Mouse (Mus musculus) lung, embryonic 16.5 days (tissue): Measurements from ENCODE around the gene Gart. TPM values are rescaled to one million over a fixed set of nuclear protein-coding genes. Genes with fewer than 3 reads are reported as not detected.
"Not testable (repeated sequence)": the region's sequence is repeated elsewhere in the genome, so short reads cannot be mapped to it uniquely, and the experiment has no call there.

Experiments
- ATAC-seq: fragments of 200-750 bp; cut with Nextera tagmentation; 2 replicates; pipeline ENCODE4 v1.8.0; 2017; ENCODE audit warnings: low read depth, mild to moderate bottlenecking, moderate library complexity
- H3K27ac ChIP-seq: fragments of 300-500 bp; sonication (generic); 2 replicates; pipeline ENCODE4 v1.5.1; 2014; ENCODE audit warnings: mild to moderate bottlenecking, control low read depth, low read length
- H3K27me3 ChIP-seq: fragments of 300-500 bp; sonication (generic); 2 replicates; pipeline ENCODE4 v1.6.1; 2014; ENCODE audit warnings: low read depth, low read length, mixed read lengths; ENCODE audit not compliant: control insufficient read depth, insufficient read depth
- H3K36me3 ChIP-seq: fragments of 300-500 bp; sonication (generic); 2 replicates; pipeline ENCODE4 v1.6.1; 2014; ENCODE audit warnings: low read length; ENCODE audit not compliant: control insufficient read depth, insufficient read depth
- H3K4me1 ChIP-seq: fragments of 300-500 bp; sonication (generic); replicated peaks from 2 replicates; pipeline ENCODE4 v1.6.1; 2014; ENCODE audit warnings: low read length, mixed read lengths; ENCODE audit not compliant: control insufficient read depth, insufficient read depth
- H3K4me2 ChIP-seq: fragments of 300-500 bp; sonication (generic); 2 replicates; pipeline ENCODE4 v1.6.1; 2014; ENCODE audit warnings: low read depth, low read length, control low read depth
- H3K4me3 ChIP-seq: fragments of 300-500 bp; sonication (generic); 2 replicates; pipeline ENCODE4 v1.5.1; 2014; ENCODE audit warnings: mild to moderate bottlenecking, low read length, control low read depth
- H3K9ac ChIP-seq: fragments of 300-500 bp; sonication (generic); 2 replicates; pipeline ENCODE4 v1.6.1; 2014; ENCODE audit warnings: low read length, control low read depth
- H3K9me3 ChIP-seq: fragments of 300-500 bp; sonication (generic); 2 replicates; pipeline ENCODE4 v1.6.1; 2016; ENCODE audit warnings: low read length; ENCODE audit not compliant: control insufficient read depth
- WGBS: fragments of 180-500 bp; shearing (Covaris S2); extraction: QIAGEN DNeasy Blood & Tissue Kit; methylation state at CpG from one replicate; pipeline ENCODE4 v1.1.7; 2014; 5-methylcytosine and 5-hydroxymethylcytosine counted together
- polyA plus RNA-seq: library from polyadenylated mRNA; unstranded; fragments of >200 nt; fragmentation: Nextera tagmentation; extraction: Ambion mirVana; gene quantifications from 2 replicates; pipeline ENCODE4 v1.2.1, GENCODE M21; 2015

Gene Gart
- polyA plus RNA-seq, 1 experiment from 2014 or later: 98.9 TPM

DNA sequence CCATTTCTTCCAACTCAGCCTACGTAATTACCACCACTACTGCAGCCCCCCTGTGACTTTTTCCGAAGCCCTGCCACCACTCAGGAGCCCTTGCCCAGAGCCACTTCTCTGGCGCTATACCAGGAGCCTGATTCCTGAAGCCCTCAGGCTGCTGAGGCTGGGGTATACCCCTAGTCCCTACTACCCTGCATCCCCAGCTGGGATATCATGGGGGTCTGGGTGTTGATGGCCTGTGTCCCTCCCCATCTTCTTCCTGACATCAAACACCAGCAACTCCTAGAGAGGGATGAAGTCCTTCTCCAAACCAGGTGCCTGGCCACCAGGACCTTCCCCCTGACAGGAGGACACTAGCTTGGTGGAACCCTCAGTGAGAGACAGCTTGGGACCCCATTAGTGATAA is 5.4 kb upstream of the Gart start:
- no peaks in the 10 kb centered on the region for H3K27me3 ChIP-seq
- ATAC-seq: no peak
- H3K36me3 ChIP-seq: peaks cover 38% of the 10 kb centered on the region
- H3K27ac ChIP-seq: no peak overlapping the region
- H3K9me3 ChIP-seq: no peaks in the 10 kb centered on the region
- peaks cover 4% of the 10 kb centered on the region for H3K4me1 ChIP-seq
- no peak overlapping the region for H3K9ac ChIP-seq
- 88% methylated on average over 3 of the region's 3 CpGs for WGBS
- H3K4me2 ChIP-seq: no peak overlapping the region
- H3K4me3 ChIP-seq: no peak overlapping the region

DNA sequence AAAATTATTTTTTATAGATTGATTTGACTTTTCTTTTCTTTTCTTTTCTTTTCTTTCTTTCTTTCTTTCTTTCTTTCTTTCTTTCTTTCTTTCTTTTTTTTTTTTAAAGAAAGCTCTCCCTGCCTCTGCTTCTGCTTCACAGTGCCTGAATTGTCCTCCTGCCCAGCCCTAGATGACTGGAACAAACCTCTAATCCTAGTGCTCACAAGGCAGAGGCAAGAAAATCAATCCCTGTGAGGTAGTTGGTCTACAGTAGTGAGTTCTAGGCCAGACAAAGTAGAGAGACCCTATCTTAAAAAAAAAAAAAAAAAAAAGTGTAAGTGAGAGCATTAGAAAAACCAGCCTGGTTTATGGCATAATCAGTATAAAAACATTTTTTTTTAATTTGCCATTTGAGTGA is 3.0 kb upstream of the Gart start:
- Histone ChIP-seq H3K36me3 (peaks cover 15% of the 10 kb centered on the region), H3K4me3 (no peak overlapping the region), H3K4me1 (peaks cover 4% of the 10 kb centered on the region), H3K27me3 (no peaks in the 10 kb centered on the region), H3K9ac (no peak overlapping the region), H3K27ac (no peak overlapping the region), H3K9me3 (no peaks in the 10 kb centered on the region), H3K4me2 (peak overlapping the region; percentile 20; the same call in 1 of the 2 replicates)
- ATAC-seq: no peak

DNA sequence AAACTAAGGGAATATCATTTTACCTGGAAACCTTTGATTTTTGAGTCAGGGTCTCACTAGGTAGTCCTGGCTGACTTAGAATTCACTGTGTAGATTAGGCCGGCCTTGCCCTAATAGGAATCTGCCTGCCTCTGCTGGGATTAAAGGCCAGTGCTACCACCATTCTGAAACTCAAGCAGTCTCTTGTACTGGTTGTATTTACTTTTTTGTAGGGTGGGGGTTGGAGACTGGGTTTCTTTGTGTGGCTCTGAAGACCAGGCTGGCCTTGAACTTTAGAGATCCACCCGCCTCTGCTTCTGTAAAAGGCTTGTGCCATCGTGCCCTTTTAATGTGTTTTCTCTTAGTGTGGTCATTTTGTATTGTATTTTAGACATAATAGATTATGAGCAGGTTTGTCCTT is 2.5 kb upstream of the Gart start:
- WGBS: 47% methylated on average over 3 of the region's 3 CpGs
- no peak overlapping the region for H3K27ac ChIP-seq
- H3K9me3 ChIP-seq: no peaks in the 10 kb centered on the region
- H3K4me3 ChIP-seq: peak overlapping the region; percentile 42
- ATAC-seq: no peak
- H3K27me3 ChIP-seq: no peaks in the 10 kb centered on the region
- peak overlapping the region; percentile 52 for H3K9ac ChIP-seq
- H3K4me1 ChIP-seq: peaks cover 6% of the 10 kb centered on the region
- H3K4me2 ChIP-seq: peak overlapping the region; percentile 59
- H3K36me3 ChIP-seq: peaks cover 11% of the 10 kb centered on the region

DNA sequence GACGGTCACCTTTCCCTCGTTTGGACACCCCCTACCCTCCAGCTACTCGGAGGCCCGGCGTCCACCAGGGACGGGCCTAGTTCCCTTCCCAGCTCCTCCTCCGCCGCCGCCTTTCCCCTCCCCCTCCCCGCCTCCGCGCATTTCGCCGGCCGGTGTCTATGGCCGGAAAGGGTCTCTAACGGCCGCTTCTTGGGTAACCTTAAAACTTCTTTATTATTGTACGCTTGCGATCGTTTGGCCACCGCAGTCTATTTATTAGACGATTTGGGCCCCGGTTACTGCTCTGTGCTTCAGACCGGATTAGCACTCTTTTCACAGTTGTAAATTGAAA is 1.4 kb upstream of the Gart start:
- H3K36me3 ChIP-seq: peaks cover 9% of the 10 kb centered on the region
- peak overlapping the region; percentile 93 for H3K9ac ChIP-seq
- H3K4me1 ChIP-seq: peaks cover 6% of the 10 kb centered on the region
- WGBS: under 1% methylated on average over 25 of the region's 25 CpGs
- H3K4me3 ChIP-seq: peak overlapping the region; percentile 92
- H3K27me3 ChIP-seq: no peaks in the 10 kb centered on the region
- peak overlapping the region; percentile 95 for H3K27ac ChIP-seq
- H3K9me3 ChIP-seq: no peaks in the 10 kb centered on the region
- H3K4me2 ChIP-seq: peak overlapping the region; percentile 44
- peak; percentile 68 for ATAC-seq

DNA sequence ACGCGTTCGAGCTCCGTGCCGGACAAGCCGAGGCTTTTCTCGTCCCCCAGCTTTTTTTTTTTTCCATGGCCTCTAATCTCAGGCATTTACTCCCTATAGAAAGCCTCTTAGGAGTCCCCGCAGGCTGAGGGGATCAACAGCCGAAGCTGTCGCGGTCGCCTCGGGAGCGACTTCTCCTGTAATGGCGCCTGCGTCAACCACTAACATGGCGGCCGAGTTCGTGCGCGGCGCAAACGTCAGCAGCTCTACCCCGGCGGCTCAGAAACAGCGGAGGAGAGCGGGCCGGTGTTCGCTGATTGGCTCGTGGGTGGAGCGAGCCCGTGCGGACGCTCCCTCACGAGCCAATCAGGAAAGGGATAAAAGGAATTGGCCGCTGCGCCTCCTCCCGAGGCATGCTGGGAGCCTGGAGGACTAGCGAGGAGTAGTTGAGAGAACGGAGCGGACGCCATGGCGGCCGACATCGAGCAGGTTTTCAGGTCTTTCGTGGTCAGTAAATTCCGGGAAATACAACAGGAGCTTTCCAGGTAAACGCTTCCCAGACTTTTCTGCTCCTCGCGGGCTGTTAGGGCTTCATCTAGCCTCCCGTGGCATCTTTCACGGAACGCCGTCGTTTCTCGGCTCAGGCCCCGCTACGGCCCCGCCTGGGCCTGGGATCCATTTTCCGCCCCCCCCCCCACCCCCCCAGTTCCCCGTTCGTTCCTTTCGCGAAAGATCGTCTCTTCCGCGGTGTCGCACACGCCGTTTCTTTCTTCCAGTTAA is 888 bp upstream of the Gart start, which contains the start of gene Son:
Gene Son, plus strand, starts transcription at position 46 of the 759 bp plus-strand sequence.
- H3K27me3 ChIP-seq: no peaks in the 10 kb centered on the region
- peak; percentile 96 for ATAC-seq

DNA sequence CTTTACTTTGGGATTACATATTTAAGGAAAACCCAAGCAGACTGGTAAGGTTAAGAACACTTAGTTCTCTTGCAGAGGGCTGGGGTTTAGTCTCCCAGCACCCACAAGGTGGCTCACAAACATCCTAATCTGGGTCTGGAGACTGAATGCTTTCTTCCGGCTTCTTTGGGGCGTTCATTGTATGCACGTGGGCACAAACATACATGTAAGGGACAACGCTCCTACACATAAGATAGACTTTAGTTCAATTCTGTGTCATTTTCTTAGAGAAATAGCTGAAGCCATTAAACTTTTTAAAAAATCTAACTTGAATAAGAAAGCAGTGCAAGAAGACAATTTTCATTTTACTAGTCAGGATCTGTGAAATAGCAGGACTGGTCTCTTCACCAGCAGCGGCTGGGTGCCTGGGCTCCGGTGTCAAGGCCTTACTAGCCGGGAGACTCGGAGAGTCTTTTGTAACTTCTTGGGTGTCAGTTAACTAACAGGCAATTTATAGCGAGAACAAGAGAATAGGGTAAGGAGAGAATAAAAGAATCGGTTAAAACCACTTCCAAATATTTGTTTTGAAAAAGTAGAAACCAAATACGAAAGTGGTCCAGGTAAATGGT is 653 bp downstream of the Gart start:
- Histone ChIP-seq H3K4me2 (peak overlapping the region; percentile 98), H3K36me3 (peaks cover 2% of the 10 kb centered on the region; the same call in 1 of the 2 replicates), H3K4me1 (peaks cover 6% of the 10 kb centered on the region), H3K4me3 (peak overlapping the region; percentile 82), H3K9ac (peak overlapping the region; percentile 93), H3K27me3 (no peaks in the 10 kb centered on the region), H3K9me3 (no peaks in the 10 kb centered on the region), H3K27ac (peak overlapping the region; percentile 100)
- no peak for ATAC-seq
- 2% methylated on average over 11 of the region's 11 CpGs for WGBS

More for the DNA sequence above, 888 bp upstream of the Gart start, which contains the start of gene Son:
- peak within 1 kb of the TSS; percentile 92 for H3K4me3 ChIP-seq
- peaks cover 8% of the 10 kb centered on the region for H3K36me3 ChIP-seq
- H3K4me2 ChIP-seq: peak within 1 kb of the TSS; percentile 98
- under 1% methylated on average over 68 of the region's 70 CpGs for WGBS
- H3K27ac ChIP-seq: peak within 1 kb of the TSS; percentile 100
- H3K9ac ChIP-seq: peak within 1 kb of the TSS; percentile 93
- H3K4me1 ChIP-seq: peaks cover 6% of the 10 kb centered on the region
- no peaks in the 10 kb centered on the region for H3K9me3 ChIP-seq

DNA sequence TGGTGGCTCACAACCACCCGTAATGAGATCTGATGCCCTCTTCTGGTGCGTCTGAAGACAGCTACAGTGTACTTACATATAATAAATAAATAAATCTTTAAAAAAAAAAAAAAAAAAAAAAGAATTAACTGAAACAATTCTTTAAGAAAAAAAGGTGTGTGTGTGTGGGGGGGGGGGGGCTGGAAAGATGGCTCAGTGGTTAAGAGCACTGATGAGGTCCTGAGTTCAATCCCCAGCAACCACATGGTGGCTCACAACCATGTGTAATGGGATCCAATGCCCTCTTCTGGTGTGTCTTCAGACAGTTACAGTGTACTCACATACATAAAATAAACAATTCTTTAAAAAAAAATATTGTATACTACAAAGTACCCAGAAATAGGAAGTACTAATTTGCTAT is 1.3 kb downstream of the Gart start:
- H3K9ac ChIP-seq, H3K4me1 ChIP-seq, H3K36me3 ChIP-seq, H3K9me3 ChIP-seq, H3K4me2 ChIP-seq, H3K27ac ChIP-seq, H3K4me3 ChIP-seq, H3K27me3 ChIP-seq, ATAC-seq: not testable (repeated sequence)
- WGBS: no CpG with 5 or more reads among the region's 2 CpGs

DNA sequence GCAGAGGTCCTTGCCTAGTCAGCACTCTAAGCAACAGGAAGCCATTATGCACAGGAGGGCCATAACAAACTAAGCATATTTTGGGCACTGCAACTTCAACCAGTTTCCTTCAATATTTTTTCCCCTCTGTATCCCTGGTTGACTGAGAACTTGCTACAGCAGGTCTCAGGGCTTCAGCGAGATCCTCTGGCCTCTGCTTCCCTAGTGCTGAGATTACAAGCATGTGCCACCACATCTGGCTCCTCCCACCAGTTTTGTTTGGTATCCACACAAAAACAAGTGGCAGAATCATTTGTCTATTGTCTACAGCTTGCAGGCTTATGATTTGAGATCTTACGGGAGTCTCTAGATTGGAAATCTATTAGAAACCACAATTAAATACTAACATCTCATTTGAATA is 1.9 kb downstream of the Gart start:
- WGBS: 75% methylated on average over 2 of the region's 2 CpGs
- no peak for ATAC-seq
- Histone ChIP-seq H3K27ac (no peak overlapping the region), H3K9ac (no peak overlapping the region), H3K36me3 (peaks cover 8% of the 10 kb centered on the region; the same call in 1 of the 2 replicates), H3K4me2 (no peak overlapping the region), H3K27me3 (no peaks in the 10 kb centered on the region), H3K9me3 (no peaks in the 10 kb centered on the region), H3K4me3 (no peak overlapping the region), H3K4me1 (peaks cover 6% of the 10 kb centered on the region)

DNA sequence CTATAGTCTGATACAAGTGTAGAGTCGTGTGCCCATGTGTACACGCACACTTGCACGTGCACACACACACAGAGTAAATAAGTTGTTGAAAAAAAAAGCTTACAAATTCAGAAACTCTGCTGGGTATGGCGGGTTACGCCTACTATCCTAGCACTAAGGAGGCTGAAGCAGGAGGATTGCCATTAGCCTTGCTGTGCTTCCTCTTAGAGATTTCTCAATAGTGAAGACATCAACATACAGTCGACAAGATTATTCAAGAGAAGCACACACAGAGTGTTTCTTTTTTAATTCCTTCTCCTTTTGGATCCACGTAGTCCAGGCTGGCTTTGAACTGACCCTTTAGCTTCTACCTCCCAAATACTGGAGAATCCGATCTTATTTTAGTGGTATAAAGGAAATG is 6.6 kb downstream of the Gart start:
- no peaks in the 10 kb centered on the region for H3K9me3 ChIP-seq
- ATAC-seq: no peak
- 88% methylated on average over 8 of the region's 8 CpGs for WGBS
- no peak overlapping the region for H3K4me3 ChIP-seq
- no peak overlapping the region for H3K27ac ChIP-seq
- no peak overlapping the region for H3K4me2 ChIP-seq
- H3K9ac ChIP-seq: no peak overlapping the region
- 0 out of 2 replicates have a peak, but pooled peaks cover 2% of the 10 kb centered on the region for H3K4me1 ChIP-seq
- peaks cover 35% of the 10 kb centered on the region for H3K36me3 ChIP-seq
- no peaks in the 10 kb centered on the region for H3K27me3 ChIP-seq
